Mouse (Mus musculus) myocyte (in vitro differentiated cells): ENCODE results near the gene Nt5c1a. TPM values are rescaled to one million over a fixed set of nuclear protein-coding genes. Genes with fewer than 3 reads are reported as not detected.

Source experiments
- H3K27me3 ChIP-seq: one replicate; pipeline ENCODE4 v1.6.1; 2011; ENCODE audit not compliant: control insufficient read depth, insufficient read depth, insufficient read length
- H3K36me3 ChIP-seq: one replicate; pipeline ENCODE4 v1.6.1; 2011; ENCODE audit not compliant: control insufficient read depth, insufficient read depth
- H3K4me2 ChIP-seq: one replicate; pipeline ENCODE4 v1.6.1; 2011; ENCODE audit warnings: low read depth, control low read depth
- H3K4me3 ChIP-seq: one replicate; pipeline ENCODE4 v1.5.1; 2011; ENCODE audit warnings: mild to moderate bottlenecking, control low read depth, moderate library complexity
- H3K79me2 ChIP-seq: one replicate; pipeline ENCODE4 v1.6.1; 2011; ENCODE audit not compliant: control insufficient read depth, insufficient read depth
- H3ac ChIP-seq: one replicate; pipeline ENCODE4 v1.6.1; 2011; ENCODE audit not compliant: control insufficient read depth, insufficient read length
- CEBPB ChIP-seq: IDR thresholded peaks from 2 replicates; pipeline ENCODE4 v1.6.1; 2011; ENCODE audit warnings: mild to moderate bottlenecking, moderate library complexity; ENCODE audit not compliant: poor library complexity, insufficient read depth, severe bottlenecking
- E2F4 ChIP-seq: IDR thresholded peaks from one replicate; pipeline ENCODE4 v1.6.1; 2011; ENCODE audit warnings: mild to moderate bottlenecking, control low read depth, moderate library complexity; ENCODE audit not compliant: insufficient read depth
- MAX ChIP-seq: IDR thresholded peaks from one replicate; pipeline ENCODE4 v1.6.1; 2011; ENCODE audit warnings: low read depth, mild to moderate bottlenecking, control low read depth
- MYOD1 ChIP-seq, 3 experiments: IDR thresholded peaks; one replicate each; pipeline ENCODE4 v1.6.1; 2011; ENCODE audit warnings: control low read depth in 2 of 3, low read depth in 2 of 3, mild to moderate bottlenecking in 2 of 3, moderate library complexity in 1 of 3; ENCODE audit not compliant: insufficient read length in 2 of 3, control insufficient read depth in 1 of 3
- MYOG ChIP-seq, 3 experiments: IDR thresholded peaks; one replicate each; pipeline ENCODE4 v1.6.1; 2011; ENCODE audit warnings: control low read depth in 2 of 3, low read depth in 2 of 3, mild to moderate bottlenecking in 2 of 3; ENCODE audit not compliant: insufficient read length in 2 of 3, control insufficient read depth in 1 of 3, insufficient read depth in 1 of 3
- POLR2A ChIP-seq: IDR thresholded peaks from one replicate; pipeline ENCODE4 v1.6.1; 2011; ENCODE audit warnings: low read depth, mild to moderate bottlenecking, control low read depth, moderate library complexity; ENCODE audit not compliant: insufficient read length
- POLR2AphosphoS2 ChIP-seq: IDR thresholded peaks from one replicate; pipeline ENCODE4 v1.6.1; 2011; ENCODE audit warnings: low read depth, control low read depth; ENCODE audit not compliant: insufficient read length
- REST ChIP-seq: IDR thresholded peaks from one replicate; pipeline ENCODE4 v1.6.1; 2011; ENCODE audit warnings: mild to moderate bottlenecking, control low read depth, moderate library complexity; ENCODE audit not compliant: insufficient read depth, insufficient read length
- SRF ChIP-seq: IDR thresholded peaks from one replicate; pipeline ENCODE4 v1.6.1; 2011; ENCODE audit warnings: low read depth; ENCODE audit not compliant: control insufficient read depth, insufficient read length
- TCF12 ChIP-seq: IDR thresholded peaks from one replicate; pipeline ENCODE4 v1.6.1; 2011; ENCODE audit warnings: mild to moderate bottlenecking, control low read depth; ENCODE audit not compliant: poor library complexity, insufficient read depth, severe bottlenecking
- TCF3 ChIP-seq: IDR thresholded peaks from one replicate; pipeline ENCODE4 v1.6.1; 2011; ENCODE audit warnings: low read depth, control low read depth; ENCODE audit not compliant: insufficient read length
- USF1 ChIP-seq: IDR thresholded peaks from one replicate; pipeline ENCODE4 v1.6.1; 2011; ENCODE audit warnings: low read depth, mild to moderate bottlenecking, control low read depth, moderate library complexity
- polyA plus RNA-seq: library from polyadenylated mRNA; unstranded; fragments of >200 nt; fragmentation: generic; extraction: Trizol; gene quantifications from one replicate; pipeline ENCODE4 v1.2.1, GENCODE M21; 2012; ENCODE audit warnings: missing spikeins

Nt5c1a gene
- polyA plus RNA-seq, 1 experiment = not detected

GRCm38 (mm10) chr4:123171811-123172210 lies 29.5 kb upstream of the Nt5c1a start:
- TF ChIP-seq USF1 (no peak), MYOD1 (IDR thresholded peaks at IDR 0.05; ENCODE audit: control insufficient read depth in 1 of 3, insufficient read length in 2 of 3, low read depth in 2 of 3) (no peak), TCF3 (no peak), REST (no peak), MAX (no peak), POLR2AphosphoS2 (no peak), CEBPB (no peak), SRF (no peak), MYOG (IDR thresholded peaks at IDR 0.05; ENCODE audit: control insufficient read depth in 1 of 3, insufficient read depth in 1 of 3, insufficient read length in 2 of 3, low read depth in 2 of 3) (no peak), POLR2A (no peak), TCF12 (no peak), E2F4 (no peak)

GRCm38 (mm10) chr4:123182328-123183238 lies 18.7 kb upstream of the Nt5c1a start, which contains the start of gene Hpcal4:
Hpcal4 (plus strand) TSS chr4:123183227.
- H3K36me3 ChIP-seq = no peaks in the 10 kb centered on the region
- no peak within 1 kb of the TSS for H3K4me3 ChIP-seq
- H3K27me3 ChIP-seq = peaks cover 86% of the 10 kb centered on the region
- TF ChIP-seq E2F4 = no peak
- no peak for TF ChIP-seq SRF
- no peak for TF ChIP-seq MAX
- TF ChIP-seq TCF3 = no peak
- no peak for TF ChIP-seq POLR2AphosphoS2
- no peak for TF ChIP-seq CEBPB
- TF ChIP-seq MYOD1 (IDR thresholded peaks at IDR 0.05; ENCODE audit: control insufficient read depth in 1 of 3, insufficient read length in 2 of 3, low read depth in 2 of 3) = no peak
- TF ChIP-seq MYOG (IDR thresholded peaks at IDR 0.05; ENCODE audit: control insufficient read depth in 1 of 3, insufficient read depth in 1 of 3, insufficient read length in 2 of 3, low read depth in 2 of 3) = no peak
- TF ChIP-seq USF1 = no peak
- no peak for TF ChIP-seq POLR2A
- H3K4me2 ChIP-seq = peak within 1 kb of the TSS; percentile 24
- H3K79me2 ChIP-seq = no peaks in the 10 kb centered on the region
- no peak within 1 kb of the TSS for H3ac ChIP-seq

More at GRCm38 (mm10) chr4:123171811-123172210, 29.5 kb upstream of the Nt5c1a start:
- Histone ChIP-seq H3ac (no peak overlapping the region), H3K4me3 (no peak overlapping the region), H3K36me3 (no peaks in the 10 kb centered on the region), H3K27me3 (peaks cover 23% of the 10 kb centered on the region), H3K4me2 (no peak overlapping the region), H3K79me2 (no peaks in the 10 kb centered on the region)

- no peak overlapping the region for H3K4me3 ChIP-seq
- TF ChIP-seq USF1 = no peak
- TF ChIP-seq REST = no peak
- TF ChIP-seq E2F4 = no peak
- no peak for TF ChIP-seq SRF
- TF ChIP-seq MYOD1 (IDR thresholded peaks at IDR 0.05; ENCODE audit: control insufficient read depth in 1 of 3, insufficient read length in 2 of 3, low read depth in 2 of 3) = no peak
- TF ChIP-seq CEBPB = no peak
- TF ChIP-seq POLR2AphosphoS2 = no peak
- TF ChIP-seq MAX = no peak
- no peak for TF ChIP-seq TCF3
- TF ChIP-seq TCF12 = no peak
- no peak for TF ChIP-seq MYOG (IDR thresholded peaks at IDR 0.05; ENCODE audit: control insufficient read depth in 1 of 3, insufficient read depth in 1 of 3, insufficient read length in 2 of 3, low read depth in 2 of 3)
- no peak for TF ChIP-seq POLR2A
- H3K79me2 ChIP-seq = no peaks in the 10 kb centered on the region
- H3K27me3 ChIP-seq = peaks cover 83% of the 10 kb centered on the region
- H3K36me3 ChIP-seq = no peaks in the 10 kb centered on the region
- peak overlapping the region; percentile 24 for H3K4me2 ChIP-seq
- no peak overlapping the region for H3ac ChIP-seq
Observed at GRCm38 (mm10) chr4:123183239-123184056, 17.9 kb upstream of the Nt5c1a start.

GRCm38 (mm10) chr4:123184816-123185215 lies 16.5 kb upstream of the Nt5c1a start:
- H3K4me2 ChIP-seq = no peak overlapping the region
- peaks cover 83% of the 10 kb centered on the region for H3K27me3 ChIP-seq
- no peak overlapping the region for H3K4me3 ChIP-seq
- H3ac ChIP-seq = no peak overlapping the region
- H3K36me3 ChIP-seq = no peaks in the 10 kb centered on the region
- no peaks in the 10 kb centered on the region for H3K79me2 ChIP-seq
- no peak for TF ChIP-seq POLR2AphosphoS2
- TF ChIP-seq MYOG (IDR thresholded peaks at IDR 0.05; ENCODE audit: control insufficient read depth in 1 of 3, insufficient read depth in 1 of 3, insufficient read length in 2 of 3, low read depth in 2 of 3) = no peak
- no peak for TF ChIP-seq CEBPB
- no peak for TF ChIP-seq REST
- TF ChIP-seq TCF12 = no peak
- no peak for TF ChIP-seq MYOD1 (IDR thresholded peaks at IDR 0.05; ENCODE audit: control insufficient read depth in 1 of 3, insufficient read length in 2 of 3, low read depth in 2 of 3)
- TF ChIP-seq SRF = no peak
- TF ChIP-seq TCF3 = no peak
- TF ChIP-seq USF1 = no peak
